ENCODE assay signal across 8 mouse cellular contexts in genomic region chr6:112946895-112947436, GRCm38 (mm10). TPM values are rescaled to one million over a fixed set of nuclear protein-coding genes. Genes with fewer than 3 reads are reported as not detected.
DNase-seq lines count a peak whose midpoint lies in the region; ATAC-seq lines count a peak whose summit lies in the region.

Gene Srgap3, minus strand, starts transcription at chr6:112947266.

- H3K4me1 ChIP-seq in heart, embryonic 14.5 days (ENCODE audit: control insufficient read depth in 2 of 2, insufficient read depth in 2 of 2, low read length in 2 of 2), result peaks cover 10 to 17% of the 10 kb centered on the region in 2 experiments
- H3K4me1 ChIP-seq in liver, embryonic 12.5 days, result peaks cover 48% of the 10 kb centered on the region
- peaks cover 16% of the 10 kb centered on the region for H3K4me1 ChIP-seq in stomach, embryonic 15.5 days

- H3K4me3 ChIP-seq in heart, embryonic 14.5 days (ENCODE audit: control insufficient read depth in 1 of 2, insufficient read depth in 1 of 2, low read depth in 1 of 2, low read length in 2 of 2), result peak within 1 kb of the TSS; percentile 52 to 65
- peak within 1 kb of the TSS; percentile 60 for H3K4me3 ChIP-seq in liver, embryonic 12.5 days
- peak within 1 kb of the TSS; percentile 56 for H3K4me3 ChIP-seq in stomach, embryonic 15.5 days (replicated peaks)

- DNase-seq in B cell, adult 2 months, result peak; percentile 41 to 45
- peak; percentile 97 for DNase-seq in brain, adult 2 months (ENCODE audit: low read depth, low spot score)
- DNase-seq in fibroblast of lung, adult 2 months (ENCODE audit: low read depth), result peak; percentile 91
- peak; percentile 86 for DNase-seq in kidney, postnatal 14 days
- peak; percentile 24 for DNase-seq in naive thymus-derived CD4-positive, alpha-beta T cell, adult 2 months (ENCODE audit: low read depth)

- H3K27me3 ChIP-seq in heart, embryonic 14.5 days (ENCODE audit: control insufficient read depth, insufficient read depth, low read length), result no peaks in the 10 kb centered on the region
- H3K27me3 ChIP-seq in liver, embryonic 12.5 days (replicated peaks), result 0 out of 2 replicates have a peak, but pooled peaks cover 7% of the 10 kb centered on the region
- no peaks in the 10 kb centered on the region for H3K27me3 ChIP-seq in stomach, embryonic 15.5 days (replicated peaks)

- H3K9me3 ChIP-seq in heart, embryonic 14.5 days (ENCODE audit: control insufficient read depth, low read length), result no peaks in the 10 kb centered on the region
- H3K9me3 ChIP-seq in liver, embryonic 12.5 days (replicated peaks), result no peaks in the 10 kb centered on the region
- no peaks in the 10 kb centered on the region for H3K9me3 ChIP-seq in stomach, embryonic 15.5 days

- peak; percentile 81 for ATAC-seq in heart, embryonic 14.5 days (ENCODE audit: insufficient number of reproducible peaks, insufficient read depth, low FRiP score, low read depth)
- peak; percentile 84 for ATAC-seq in liver, embryonic 12.5 days
- ATAC-seq in stomach, embryonic 15.5 days (ENCODE audit: insufficient read depth, low FRiP score, low read depth), result peak; percentile 93

- under 1% methylated on average over 31 of the region's 31 CpGs for WGBS in heart, embryonic 14.5 days
- WGBS in liver, embryonic 12.5 days (ENCODE audit: insufficient replicate concordance), result under 1% methylated on average over 31 of the region's 31 CpGs
- under 1% methylated on average over 31 of the region's 31 CpGs for WGBS in stomach, embryonic 15.5 days

- H3K9ac ChIP-seq in heart, embryonic 14.5 days (ENCODE audit: low read length), result peak within 1 kb of the TSS; percentile 74
- peak within 1 kb of the TSS; percentile 49; the same call in 1 of the 2 replicates for H3K9ac ChIP-seq in liver, embryonic 12.5 days
- peak within 1 kb of the TSS; percentile 26; the same call in 1 of the 2 replicates for H3K9ac ChIP-seq in stomach, embryonic 15.5 days

- H3K27ac ChIP-seq in heart, embryonic 14.5 days (replicated peaks in 1 of 2; ENCODE audit: control insufficient read depth in 1 of 2, insufficient read depth in 1 of 2, low read depth in 2 of 2, low read length in 2 of 2), result peak within 1 kb of the TSS; percentile 9 to 50; a peak in 2 of 4 replicates
- H3K27ac ChIP-seq in liver, embryonic 12.5 days, result no peak within 1 kb of the TSS
- peak within 1 kb of the TSS; percentile 79 for H3K27ac ChIP-seq in stomach, embryonic 15.5 days

- H3K4me2 ChIP-seq in heart, embryonic 14.5 days (ENCODE audit: low read length), result peak within 1 kb of the TSS; percentile 92
- H3K4me2 ChIP-seq in liver, embryonic 12.5 days, result peak within 1 kb of the TSS; percentile 83
- H3K4me2 ChIP-seq in stomach, embryonic 15.5 days, result peak within 1 kb of the TSS; percentile 66

- no peaks in the 10 kb centered on the region for H3K36me3 ChIP-seq in heart, embryonic 14.5 days (ENCODE audit: control insufficient read depth, insufficient read depth, low read length)
- no peaks in the 10 kb centered on the region for H3K36me3 ChIP-seq in liver, embryonic 12.5 days
- H3K36me3 ChIP-seq in stomach, embryonic 15.5 days, result no peaks in the 10 kb centered on the region

RNA-seq across cellular contexts. Expression of gene Srgap3, which starts in this region (rescaled TPM):
- 0.81 and 1.1 TPM in 2 replicates for polyA plus RNA-seq in heart, embryonic 14.5 days (2014; fragmentation: Nextera tagmentation; extraction: Ambion mirVana)
- polyA plus RNA-seq in liver, embryonic 12.5 days (2016; fragmentation: Nextera tagmentation; extraction: Ambion mirVana), result 0.85 and 1.3 TPM in 2 replicates
- 5.3 and 6.6 TPM in 2 replicates for polyA plus RNA-seq in stomach, embryonic 15.5 days (2015; fragmentation: Nextera tagmentation; extraction: Ambion mirVana)

Comparison
In these comparisons a context has a peak if more than half of its experiments do, and no peak if none do; other contexts are left out.
1. DNase-seq: peak in every context shown above with its lines; median percentile 97 in brain, adult 2 months; 91 in fibroblast of lung, adult 2 months; 86 in kidney, postnatal 14 days; 43 in B cell, adult 2 months; 24 in naive thymus-derived CD4-positive, alpha-beta T cell, adult 2 months.